Mouse (Mus musculus) thymus, adult 2 months (tissue): ENCODE measurements around the gene Ctnna3. TPM values are rescaled to one million over a fixed set of nuclear protein-coding genes. Genes with fewer than 3 reads are reported as not detected.

Experiments used
- DNase-seq: peaks from one replicate; pipeline ENCODE4 v3.0.0; 2021
- H3K27ac ChIP-seq: fragments of 200-500 bp; 2 replicates; pipeline ENCODE4 v1.5.1; 2012; ENCODE audit warnings: low read length, control low read depth; ENCODE audit not compliant: control insufficient read depth, insufficient read depth
- H3K27me3 ChIP-seq: fragments of 200-500 bp; 2 replicates; pipeline ENCODE4 v1.6.1; 2012; ENCODE audit warnings: mild to moderate bottlenecking, low read length, moderate library complexity, mixed read lengths; ENCODE audit not compliant: control insufficient read depth, insufficient read depth
- H3K36me3 ChIP-seq: fragments of 200-500 bp; 2 replicates; pipeline ENCODE4 v1.6.1; 2012; ENCODE audit warnings: mild to moderate bottlenecking, low read length, moderate library complexity; ENCODE audit not compliant: control insufficient read depth, insufficient read depth
- H3K4me1 ChIP-seq: fragments of 200-500 bp; replicated peaks from 2 replicates; pipeline ENCODE4 v1.6.1; 2012; ENCODE audit warnings: low read length; ENCODE audit not compliant: control insufficient read depth, insufficient read depth
- H3K4me3 ChIP-seq: fragments of 200-500 bp; 2 replicates; pipeline ENCODE4 v1.5.1; 2012; ENCODE audit warnings: mild to moderate bottlenecking, low read length, control low read depth, moderate library complexity; ENCODE audit not compliant: control insufficient read depth, insufficient read depth
- CTCF ChIP-seq: fragments of 200-500 bp; IDR thresholded peaks from 2 replicates; pipeline ENCODE4 v1.5.1; 2012; ENCODE audit warnings: mild to moderate bottlenecking, control low read depth, low read length, moderate library complexity, borderline replicate concordance; ENCODE audit not compliant: control insufficient read depth, poor library complexity, insufficient read depth; ENCODE audit errors: extremely low read depth
- POLR2A ChIP-seq: fragments of 200-500 bp; IDR thresholded peaks from 2 replicates; pipeline ENCODE4 v1.6.1; 2012; ENCODE audit warnings: mild to moderate bottlenecking, low read length, control low read depth, moderate library complexity; ENCODE audit not compliant: control insufficient read depth, poor library complexity, insufficient read depth; ENCODE audit errors: extremely low read depth
- WGBS: fragments of 180-500 bp; shearing (Covaris S2); methylation state at CpG from one replicate; pipeline ENCODE4 v1.1.7; 2018; 5-methylcytosine and 5-hydroxymethylcytosine counted together
- polyA plus RNA-seq: library from polyadenylated mRNA; depleted of rRNA; stranded (reverse); fragments of >200 nt; gene quantifications from 2 replicates; pipeline ENCODE4 v1.2.3, GENCODE M21; 2012

Ctnna3 gene
- polyA plus RNA-seq, 1 experiment = 0.46 TPM

DNA sequence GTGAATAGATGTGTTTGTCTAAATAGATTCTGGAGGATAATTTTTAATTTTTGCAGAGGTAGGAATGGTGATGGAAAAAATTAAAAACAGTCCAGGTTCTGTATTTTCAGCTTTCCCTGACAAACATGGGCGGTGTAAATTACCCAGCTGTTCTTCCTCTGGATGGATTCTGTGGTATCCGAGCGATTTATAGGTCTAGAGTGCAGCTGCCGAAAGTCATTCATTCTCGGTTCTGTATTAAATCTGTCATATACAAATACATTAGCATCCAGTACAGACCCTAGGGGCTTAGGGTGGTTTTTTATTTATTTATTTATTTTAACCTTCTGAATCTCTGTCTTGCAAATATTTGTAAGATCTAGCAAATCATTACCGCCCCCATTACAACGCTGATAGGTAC is 356.5 kb downstream of the Ctnna3 start:
- TF ChIP-seq CTCF (no peak), POLR2A (no peak)
- H3K4me1 ChIP-seq = no peaks in the 10 kb centered on the region
- H3K27ac ChIP-seq = no peak overlapping the region
- H3K4me3 ChIP-seq = no peak overlapping the region
- no peaks in the 10 kb centered on the region for H3K27me3 ChIP-seq
- no peak for DNase-seq
- 96% methylated on average over 7 of the region's 7 CpGs for WGBS
- no peaks in the 10 kb centered on the region for H3K36me3 ChIP-seq

DNA sequence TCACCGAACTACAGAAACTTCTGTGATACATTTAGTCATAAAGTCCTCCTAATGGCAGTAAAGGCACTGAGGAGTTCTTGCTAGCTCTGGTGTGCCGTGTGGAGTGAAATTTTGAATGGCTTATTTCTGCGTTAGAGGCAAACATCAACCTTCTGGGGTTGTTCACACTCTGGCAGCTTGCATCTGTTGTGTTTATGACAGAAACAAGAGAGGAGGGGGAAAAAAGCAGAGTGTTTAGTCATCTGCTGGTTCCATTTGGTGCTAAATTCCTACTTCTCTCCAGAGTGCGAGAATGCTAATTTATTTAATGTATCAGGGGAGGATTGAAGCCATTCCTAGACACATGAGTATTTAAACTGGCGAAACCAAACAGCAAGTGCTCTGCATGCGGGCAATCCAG is 374.0 kb downstream of the Ctnna3 start:
- Histone ChIP-seq H3K36me3 (no peaks in the 10 kb centered on the region), H3K27ac (no peak overlapping the region), H3K27me3 (no peaks in the 10 kb centered on the region), H3K4me1 (no peaks in the 10 kb centered on the region), H3K4me3 (no peak overlapping the region)
- TF ChIP-seq POLR2A (no peak), CTCF (no peak)
- WGBS = 92% methylated on average over 6 of the region's 6 CpGs
- DNase-seq = no peak

DNA sequence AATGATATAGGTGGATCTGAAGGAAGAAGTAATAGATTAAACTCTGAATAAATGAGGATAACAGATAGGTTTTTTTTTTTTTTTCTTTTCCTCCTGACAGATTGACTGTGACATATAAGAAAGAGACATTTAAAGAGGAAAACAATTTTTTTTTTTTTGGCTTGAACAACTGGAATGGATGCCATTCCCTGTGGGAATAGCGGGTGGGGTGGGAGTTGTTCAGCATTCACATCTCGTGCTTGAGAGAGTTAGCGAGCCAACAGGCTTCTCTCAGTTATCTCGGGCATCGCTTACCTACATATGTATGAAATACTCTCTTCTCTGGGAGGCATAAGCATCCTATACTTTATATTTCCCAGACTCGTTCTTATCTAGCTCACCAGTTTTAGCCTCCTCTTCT is 375.7 kb downstream of the Ctnna3 start:
- no peak overlapping the region for H3K4me3 ChIP-seq
- H3K27me3 ChIP-seq = no peaks in the 10 kb centered on the region
- no peak overlapping the region for H3K27ac ChIP-seq
- DNase-seq = no peak
- no peaks in the 10 kb centered on the region for H3K4me1 ChIP-seq
- H3K36me3 ChIP-seq = no peaks in the 10 kb centered on the region
- WGBS = 91% methylated on average over 6 of the region's 6 CpGs
- no peak for TF ChIP-seq CTCF
- no peak for TF ChIP-seq POLR2A

DNA sequence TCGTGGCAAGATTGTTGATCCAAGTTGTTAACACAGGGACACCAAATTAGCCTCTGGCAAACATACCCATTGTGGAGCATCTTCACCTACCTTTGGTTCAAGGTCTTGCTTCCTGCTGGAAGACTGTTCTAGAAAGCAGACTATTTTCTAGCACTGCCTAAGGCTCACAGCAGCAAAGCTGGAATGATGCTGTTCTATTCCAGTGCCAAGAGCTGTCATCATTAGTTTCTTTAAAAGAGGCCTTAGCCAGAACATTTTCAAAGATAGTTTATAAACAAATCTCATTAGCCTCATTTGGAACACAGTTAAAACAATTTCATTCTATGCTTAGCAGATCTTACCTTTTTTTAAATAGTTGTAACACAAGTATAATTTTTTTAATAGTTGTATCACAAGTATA is 376.4 kb downstream of the Ctnna3 start:
- TF ChIP-seq CTCF (no peak), POLR2A (no peak)
- DNase-seq = no peak
- no peaks in the 10 kb centered on the region for H3K36me3 ChIP-seq
- no peak overlapping the region for H3K4me3 ChIP-seq
- WGBS = 92% methylated on average over 1 of the region's 1 CpGs
- no peak overlapping the region for H3K27ac ChIP-seq
- H3K4me1 ChIP-seq = no peaks in the 10 kb centered on the region
- H3K27me3 ChIP-seq = no peaks in the 10 kb centered on the region

DNA sequence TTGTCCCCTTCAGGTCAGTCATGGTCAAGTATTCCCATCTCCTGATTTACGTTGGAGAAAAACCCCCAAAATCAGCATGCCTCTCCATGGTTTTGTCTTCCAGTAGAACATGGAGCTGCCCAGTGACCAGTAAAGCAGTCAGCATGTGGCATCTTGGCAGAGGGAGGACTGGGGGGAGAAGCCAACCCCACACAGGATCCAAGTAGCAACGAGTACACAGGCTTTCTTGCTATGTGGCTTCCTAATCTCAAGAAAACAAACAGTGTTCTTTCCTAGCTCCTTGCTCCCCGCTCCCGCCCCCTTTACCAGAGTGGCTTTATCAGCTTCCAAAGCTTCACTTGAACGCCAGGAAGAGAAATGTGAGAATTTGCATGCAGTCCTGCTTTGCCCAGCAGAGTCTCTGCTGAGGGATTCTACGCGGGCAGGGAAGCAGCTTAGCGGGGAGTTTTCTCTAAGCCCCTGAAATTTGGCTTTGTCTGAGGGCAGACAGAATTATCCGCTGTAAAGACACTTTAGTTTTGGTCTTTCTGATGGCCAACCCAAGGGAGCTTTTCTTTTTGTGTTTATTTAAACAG is 380.2 kb downstream of the Ctnna3 start:
- 46% methylated on average over 9 of the region's 9 CpGs for WGBS
- Histone ChIP-seq H3K27me3 (no peaks in the 10 kb centered on the region), H3K4me3 (no peak overlapping the region), H3K4me1 (no peaks in the 10 kb centered on the region), H3K27ac (no peak overlapping the region), H3K36me3 (no peaks in the 10 kb centered on the region)
- no peak for TF ChIP-seq POLR2A
- no peak for TF ChIP-seq CTCF
- no peak for DNase-seq

DNA sequence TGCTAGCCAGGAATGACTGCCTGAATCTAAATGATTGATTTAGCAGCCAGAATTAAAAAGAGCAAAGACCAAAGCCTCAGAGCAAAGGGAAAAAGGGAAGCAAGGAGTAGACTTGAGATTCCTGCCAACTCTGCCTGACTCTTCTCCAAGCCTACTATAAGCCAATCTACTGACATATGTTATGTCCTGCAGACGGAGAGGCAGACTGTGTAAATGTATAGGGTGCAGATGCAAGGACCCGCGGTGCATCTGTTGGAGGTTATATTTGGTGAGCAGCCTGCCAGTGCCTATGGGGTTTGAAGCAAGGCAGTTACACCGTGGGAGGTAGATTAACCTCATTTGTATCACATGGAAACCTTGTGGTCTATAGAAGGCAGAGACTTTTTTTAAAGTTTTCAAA is 409.1 kb downstream of the Ctnna3 start:
- H3K4me3 ChIP-seq = no peak overlapping the region
- no peaks in the 10 kb centered on the region for H3K4me1 ChIP-seq
- no peak for DNase-seq
- no peaks in the 10 kb centered on the region for H3K36me3 ChIP-seq
- TF ChIP-seq POLR2A (no peak), CTCF (no peak)
- 91% methylated on average over 4 of the region's 4 CpGs for WGBS
- H3K27ac ChIP-seq = no peak overlapping the region
- H3K27me3 ChIP-seq = no peaks in the 10 kb centered on the region

DNA sequence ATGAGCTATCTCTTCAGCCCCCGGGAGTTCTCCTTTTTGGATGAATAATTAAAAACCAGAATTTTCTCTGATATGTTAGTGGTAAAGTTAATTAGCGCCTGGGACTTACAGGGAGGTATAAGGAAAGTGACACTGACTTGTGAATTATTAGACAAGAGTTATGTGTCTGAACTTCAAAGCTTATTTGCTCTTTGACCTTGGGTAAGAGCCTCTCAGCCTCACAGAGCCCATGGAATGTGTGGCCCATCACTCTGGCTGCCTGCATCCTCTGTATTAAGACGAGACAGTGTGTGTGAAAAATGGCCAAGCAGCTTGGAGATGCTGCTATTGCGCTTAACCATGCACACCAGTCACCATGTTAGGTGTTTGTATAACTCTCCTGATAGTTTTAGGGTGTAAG is 422.0 kb downstream of the Ctnna3 start:
- Histone ChIP-seq H3K27ac (no peak overlapping the region), H3K27me3 (no peaks in the 10 kb centered on the region), H3K4me3 (no peak overlapping the region), H3K4me1 (no peaks in the 10 kb centered on the region), H3K36me3 (no peaks in the 10 kb centered on the region)
- no peak for DNase-seq
- TF ChIP-seq CTCF (no peak), POLR2A (no peak)
- 82% methylated on average over 4 of the region's 4 CpGs for WGBS
